Mouse (Mus musculus) forebrain, embryonic 13.5 days (tissue): ENCODE measurements around the gene Rundc3a. TPM values are rescaled to one million over a fixed set of nuclear protein-coding genes. Genes with fewer than 3 reads are reported as not detected.

ENCODE experiments used
- ATAC-seq: fragments of 200-750 bp; cut with Nextera tagmentation; 2 replicates; pipeline ENCODE4 v1.8.0; 2017
- H3K27ac ChIP-seq: fragments of 300-500 bp; sonication (generic); 2 replicates; pipeline ENCODE4 v1.5.1; 2015; ENCODE audit warnings: inconsistent platforms, mild to moderate bottlenecking, moderate library complexity
- H3K27me3 ChIP-seq: fragments of 300-500 bp; sonication (generic); 2 replicates; pipeline ENCODE4 v1.6.1; 2015; ENCODE audit warnings: mild to moderate bottlenecking, inconsistent platforms
- H3K36me3 ChIP-seq: fragments of 300-500 bp; sonication (generic); 2 replicates; pipeline ENCODE4 v1.6.1; 2015; ENCODE audit warnings: mild to moderate bottlenecking, inconsistent platforms; ENCODE audit not compliant: poor library complexity, severe bottlenecking
- H3K4me1 ChIP-seq: fragments of 300-500 bp; sonication (generic); 2 replicates; pipeline ENCODE4 v1.6.1; 2015; ENCODE audit warnings: inconsistent platforms
- H3K4me2 ChIP-seq: fragments of 300-500 bp; sonication (generic); 2 replicates; pipeline ENCODE4 v1.6.1; 2015; ENCODE audit warnings: inconsistent platforms, mild to moderate bottlenecking, moderate library complexity
- H3K4me3 ChIP-seq: fragments of 300-500 bp; sonication (generic); 2 replicates; pipeline ENCODE4 v1.5.1; 2015; ENCODE audit warnings: mild to moderate bottlenecking, inconsistent platforms
- H3K9ac ChIP-seq: fragments of 300-500 bp; sonication (generic); 2 replicates; pipeline ENCODE4 v1.6.1; 2015; ENCODE audit warnings: mild to moderate bottlenecking, inconsistent platforms
- H3K9me3 ChIP-seq: fragments of 300-500 bp; sonication (generic); replicated peaks from 2 replicates; pipeline ENCODE4 v1.6.1; 2016; ENCODE audit warnings: inconsistent platforms
- WGBS: fragments of 180-500 bp; shearing (Covaris S2); methylation state at CpG from one replicate; pipeline ENCODE4 v1.1.7; 2015; 5-methylcytosine and 5-hydroxymethylcytosine counted together
- polyA plus RNA-seq: library from polyadenylated mRNA; unstranded; fragments of >200 nt; fragmentation: Nextera tagmentation; extraction: Ambion mirVana; gene quantifications from 2 replicates; pipeline ENCODE4 v1.2.1, GENCODE M21; 2015

Rundc3a gene
- polyA plus RNA-seq, 1 experiment from 2014 or later: 94.8 TPM

- Histone ChIP-seq H3K27ac (no peak overlapping the region), H3K4me3 (no peak overlapping the region), H3K4me1 (peaks cover 62% of the 10 kb centered on the region), H3K4me2 (no peak overlapping the region), H3K27me3 (peaks cover 30% of the 10 kb centered on the region), H3K9me3 (no peaks in the 10 kb centered on the region), H3K36me3 (peaks cover 51% of the 10 kb centered on the region), H3K9ac (no peak overlapping the region; the same call in 1 of the 2 replicates)
- ATAC-seq: no peak
- 77% methylated on average over 20 of the region's 20 CpGs for WGBS
Measured at GRCm38 (mm10) chr11:102398007-102398825, 5.0 kb downstream of the Rundc3a start.

DNA sequence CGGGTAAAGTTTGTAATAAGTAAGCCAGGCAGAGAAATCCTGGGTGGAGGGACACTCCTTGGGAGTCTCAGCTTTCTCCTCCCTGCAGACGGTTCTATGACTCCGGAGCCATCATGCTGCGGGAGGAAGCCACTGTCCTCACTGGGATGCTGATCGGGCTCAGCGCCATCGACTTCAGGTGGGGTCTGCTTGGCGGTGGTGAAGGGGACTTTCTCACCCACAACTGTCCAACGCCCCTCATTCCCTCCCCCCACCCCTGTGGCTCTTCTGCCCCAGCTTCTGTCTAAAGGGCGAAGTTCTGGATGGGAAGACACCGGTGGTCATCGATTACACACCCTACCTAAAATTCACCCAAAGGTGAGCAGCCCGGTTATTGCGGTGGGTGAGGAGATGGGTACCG lies 5.9 kb downstream of the Rundc3a start:
- Histone ChIP-seq H3K4me1 (peaks cover 58% of the 10 kb centered on the region), H3K9ac (peak overlapping the region; percentile 27; the same call in 1 of the 2 replicates), H3K27me3 (peaks cover 30% of the 10 kb centered on the region), H3K9me3 (no peaks in the 10 kb centered on the region), H3K27ac (no peak overlapping the region), H3K4me2 (peak overlapping the region; percentile 28; the same call in 1 of the 2 replicates), H3K4me3 (0 out of 2 replicates have a peak overlapping the region, but pooled peaks have one; percentile 17), H3K36me3 (peaks cover 60% of the 10 kb centered on the region)
- ATAC-seq: no peak
- 22% methylated on average over 15 of the region's 15 CpGs for whole genome bisulfite sequencing

DNA sequence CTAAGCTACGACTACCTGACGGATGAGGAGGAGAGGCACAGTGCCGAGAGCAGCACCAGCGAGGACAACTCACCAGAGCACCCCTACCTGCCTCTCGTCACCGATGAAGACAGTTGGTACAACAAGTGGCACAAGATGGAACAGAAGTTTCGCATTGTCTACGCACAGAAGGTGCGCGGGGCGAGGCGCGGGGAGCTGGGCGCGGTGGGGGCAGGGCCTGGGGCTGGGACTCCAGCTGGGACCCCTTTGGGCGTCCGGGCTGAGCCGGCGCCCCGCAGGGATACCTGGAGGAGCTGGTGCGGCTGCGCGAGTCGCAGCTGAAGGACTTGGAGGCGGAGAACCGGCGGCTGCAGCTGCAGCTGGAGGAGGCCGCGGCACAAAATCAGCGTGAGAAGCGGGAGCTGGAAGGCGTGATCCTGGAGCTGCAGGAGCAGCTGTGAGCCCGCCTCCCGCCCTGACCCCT lies 6.4 kb downstream of the Rundc3a start:
- Histone ChIP-seq H3K4me1 (peaks cover 55% of the 10 kb centered on the region), H3K9ac (peak overlapping the region; percentile 27), H3K9me3 (no peaks in the 10 kb centered on the region), H3K27me3 (peaks cover 30% of the 10 kb centered on the region), H3K4me2 (peak overlapping the region; percentile 28), H3K27ac (no peak overlapping the region; the same call in 1 of the 2 replicates), H3K36me3 (peaks cover 65% of the 10 kb centered on the region), H3K4me3 (peak overlapping the region; percentile 17)
- ATAC-seq: no peak
- 5% methylated on average over 34 of the region's 34 CpGs for WGBS

- WGBS: 31% methylated on average over 12 of the region's 12 CpGs
- H3K27ac ChIP-seq: no peak overlapping the region
- H3K4me2 ChIP-seq: no peak overlapping the region
- peaks cover 55% of the 10 kb centered on the region for H3K4me1 ChIP-seq
- no peak overlapping the region for H3K9ac ChIP-seq
- peaks cover 30% of the 10 kb centered on the region for H3K27me3 ChIP-seq
- ATAC-seq: no peak
- H3K36me3 ChIP-seq: peaks cover 69% of the 10 kb centered on the region
- no peak overlapping the region for H3K4me3 ChIP-seq
- no peaks in the 10 kb centered on the region for H3K9me3 ChIP-seq
Measured at GRCm38 (mm10) chr11:102400513-102401084, 7.4 kb downstream of the Rundc3a start.

DNA sequence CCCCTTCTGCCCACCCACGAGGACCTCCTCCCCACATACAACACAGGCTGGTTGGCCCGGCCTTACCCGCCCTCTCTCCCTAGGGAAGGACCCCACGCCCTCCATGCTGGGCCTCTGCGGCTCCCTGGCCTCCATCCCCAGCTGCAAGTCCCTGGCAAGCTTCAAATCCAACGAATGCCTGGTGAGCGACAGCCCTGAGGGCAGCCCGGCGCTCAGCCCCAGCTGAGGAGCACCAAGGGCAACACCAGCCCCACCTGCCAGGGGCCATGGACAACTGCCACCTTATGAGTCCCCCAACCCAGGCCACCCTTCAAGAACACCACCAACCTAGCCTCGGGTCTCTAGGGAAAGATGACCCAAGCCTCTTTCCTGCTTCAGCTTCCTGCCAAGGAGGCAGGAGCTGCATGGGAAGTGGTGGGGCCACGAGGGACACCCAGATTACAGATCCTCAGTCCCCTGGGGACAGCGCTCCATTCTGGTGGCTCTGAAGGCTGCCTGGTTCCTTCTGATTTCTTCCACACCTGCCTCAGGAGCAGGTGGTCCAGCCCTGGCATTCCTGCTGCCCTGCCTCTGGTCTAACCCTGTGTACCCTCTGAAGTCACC lies 8.8 kb downstream of the Rundc3a start:
- no peak overlapping the region for H3K9ac ChIP-seq
- H3K4me2 ChIP-seq: no peak overlapping the region
- H3K4me1 ChIP-seq: peaks cover 54% of the 10 kb centered on the region
- WGBS: 70% methylated on average over 12 of the region's 12 CpGs
- no peak overlapping the region for H3K27ac ChIP-seq
- H3K9me3 ChIP-seq: no peaks in the 10 kb centered on the region
- H3K4me3 ChIP-seq: no peak overlapping the region
- H3K36me3 ChIP-seq: peaks cover 69% of the 10 kb centered on the region
- ATAC-seq: no peak
- H3K27me3 ChIP-seq: peaks cover 30% of the 10 kb centered on the region

- H3K4me3 ChIP-seq: no peak overlapping the region
- H3K27me3 ChIP-seq: peaks cover 24% of the 10 kb centered on the region
- WGBS: 94% methylated on average over 11 of the region's 11 CpGs
- no peaks in the 10 kb centered on the region for H3K9me3 ChIP-seq
- peaks cover 47% of the 10 kb centered on the region for H3K4me1 ChIP-seq
- H3K27ac ChIP-seq: no peak overlapping the region
- no peak overlapping the region for H3K4me2 ChIP-seq
- H3K9ac ChIP-seq: no peak overlapping the region
- no peak for ATAC-seq
- H3K36me3 ChIP-seq: peaks cover 61% of the 10 kb centered on the region
Measured at GRCm38 (mm10) chr11:102403657-102404056, 10.5 kb downstream of the Rundc3a start.

DNA sequence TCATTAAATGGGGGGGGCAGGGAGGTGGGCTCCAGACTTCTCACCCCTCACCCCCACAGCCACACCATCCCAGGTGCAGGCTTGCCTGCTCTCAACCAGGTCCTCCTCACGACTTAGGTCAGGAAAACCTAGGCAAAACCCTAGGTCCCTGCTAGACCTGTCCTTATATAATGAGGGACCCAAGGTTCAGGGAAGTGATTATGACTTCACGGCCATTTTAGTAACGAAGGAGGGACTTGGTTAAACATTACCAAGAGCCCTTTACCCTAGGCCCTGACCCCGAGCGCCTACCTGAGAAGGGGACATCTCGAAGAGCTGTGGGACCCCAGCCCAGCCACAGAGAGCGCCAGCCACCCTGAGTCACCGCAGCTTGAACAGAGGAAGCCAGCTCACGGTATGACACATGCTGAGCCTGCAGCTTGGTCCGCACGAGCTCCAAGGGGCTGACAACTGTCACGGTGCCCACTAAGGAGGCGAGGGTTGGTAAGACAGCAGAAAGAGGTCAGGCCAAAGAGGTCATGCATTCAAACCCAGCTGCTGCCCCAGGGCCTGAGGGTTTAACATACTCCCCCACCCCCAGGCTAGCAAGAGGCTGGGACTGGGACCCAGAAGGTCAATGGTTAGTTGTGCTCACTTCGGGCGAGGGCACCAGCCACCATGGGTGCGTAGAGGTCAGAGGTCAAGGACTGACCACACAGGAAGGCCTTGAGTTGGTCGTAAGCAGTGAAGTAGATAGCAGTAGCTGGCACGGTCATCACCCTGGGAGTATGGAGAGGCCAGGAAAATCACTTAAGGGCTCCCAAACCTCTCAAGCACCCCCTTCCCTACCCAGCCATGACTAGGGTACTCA lies 11.2 kb downstream of the Rundc3a start:
- Histone ChIP-seq H3K4me3 (no peak overlapping the region), H3K4me2 (peak overlapping the region; percentile 32)
- 82% methylated on average over 18 of the region's 18 CpGs for WGBS

DNA sequence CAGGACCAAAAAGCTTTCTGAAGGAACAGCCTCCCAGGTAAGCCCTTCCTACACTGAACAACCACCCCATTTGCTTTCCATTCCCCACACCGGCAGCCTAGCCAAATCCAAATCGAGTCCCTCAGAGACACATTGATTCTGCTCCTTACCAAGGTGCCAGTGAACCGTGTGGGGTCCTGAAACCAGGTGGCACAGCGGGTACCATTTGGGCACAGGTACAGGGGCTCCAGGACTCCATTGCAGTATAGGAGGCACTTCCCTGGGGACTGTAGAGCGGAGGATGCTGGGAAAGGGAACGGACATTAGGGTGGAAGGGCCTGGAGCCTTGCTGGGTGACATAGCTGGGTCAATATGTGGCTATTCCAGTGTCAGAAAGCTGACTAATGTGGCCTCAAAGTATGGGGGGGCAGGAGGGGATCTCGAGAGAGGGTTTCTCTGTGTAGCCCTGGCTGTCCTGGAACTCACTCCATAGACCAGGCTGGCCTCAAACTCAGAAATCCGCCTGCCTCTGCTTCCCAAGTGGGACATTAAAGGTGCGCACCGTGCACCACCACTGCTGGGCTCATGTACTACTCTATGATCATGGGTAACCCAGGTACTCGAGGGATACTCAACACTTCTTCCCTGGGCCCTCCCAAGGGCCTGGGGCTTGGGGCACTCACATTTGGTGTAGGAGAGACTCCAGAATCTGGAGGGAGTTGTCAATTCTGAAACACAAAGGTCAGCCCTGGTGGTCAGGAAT lies 12.5 kb downstream of the Rundc3a start:
- Histone ChIP-seq H3K27ac (no peak overlapping the region), H3K9ac (peak overlapping the region; percentile 83; the same call in 1 of the 2 replicates), H3K4me3 (peak overlapping the region; percentile 77; the same call in 1 of the 2 replicates), H3K27me3 (peaks cover 4% of the 10 kb centered on the region), H3K36me3 (peaks cover 43% of the 10 kb centered on the region), H3K9me3 (no peaks in the 10 kb centered on the region), H3K4me1 (peaks cover 33% of the 10 kb centered on the region), H3K4me2 (peak overlapping the region; percentile 80)
- no peak for ATAC-seq
- whole genome bisulfite sequencing: 89% methylated on average over 11 of the region's 11 CpGs

More for the DNA sequence above, 11.2 kb downstream of the Rundc3a start:
- ATAC-seq: no peak
- H3K36me3 ChIP-seq: peaks cover 57% of the 10 kb centered on the region
- no peak overlapping the region for H3K9ac ChIP-seq
- peaks cover 40% of the 10 kb centered on the region for H3K4me1 ChIP-seq
- H3K27me3 ChIP-seq: peaks cover 17% of the 10 kb centered on the region
- no peak overlapping the region for H3K27ac ChIP-seq
- no peaks in the 10 kb centered on the region for H3K9me3 ChIP-seq

- Histone ChIP-seq H3K4me2 (peak overlapping the region; percentile 80), H3K4me1 (peaks cover 33% of the 10 kb centered on the region), H3K27me3 (no peaks in the 10 kb centered on the region), H3K9ac (peak overlapping the region; percentile 83), H3K4me3 (peak overlapping the region; percentile 77), H3K9me3 (no peaks in the 10 kb centered on the region), H3K36me3 (peaks cover 36% of the 10 kb centered on the region), H3K27ac (0 out of 2 replicates have a peak overlapping the region, but pooled peaks have one; percentile 79)
- ATAC-seq: no peak
- 8% methylated on average over 3 of the region's 3 CpGs for WGBS
Measured at GRCm38 (mm10) chr11:102406401-102406800, 13.2 kb downstream of the Rundc3a start.

- H3K27me3 ChIP-seq: no peaks in the 10 kb centered on the region
Measured at GRCm38 (mm10) chr11:102406900-102407833, 14.0 kb downstream of the Rundc3a start.

More at GRCm38 (mm10) chr11:102406900-102407833, 14.0 kb downstream of the Rundc3a start:
- Histone ChIP-seq H3K36me3 (peaks cover 29% of the 10 kb centered on the region), H3K4me2 (peak overlapping the region; percentile 80), H3K4me3 (peak overlapping the region; percentile 77), H3K9me3 (no peaks in the 10 kb centered on the region), H3K9ac (peak overlapping the region; percentile 83), H3K27ac (peak overlapping the region; percentile 79), H3K4me1 (peaks cover 33% of the 10 kb centered on the region)
- WGBS: under 1% methylated on average over 85 of the region's 85 CpGs
- ATAC-seq: peak; percentile 64
